Mouse (Mus musculus) ES-CJ7 (cell line): ENCODE results near the gene Apod.
"Not testable (repeated sequence)": the region's sequence is repeated elsewhere in the genome, so short reads cannot be mapped to it uniquely, and the experiment has no call there.

Experiments
- DNase-seq: peaks from one replicate; pipeline ENCODE4 v3.0.0; 2011; ENCODE audit warnings: low read depth, low spot score

Gene Apod

GRCm38 (mm10) chr16:31321501-31321900 lies 6.9 kb upstream of the Apod start:
- DNase-seq: no peak

- no peak for DNase-seq
These were observed 6.3 kb upstream of the Apod start for GRCm38 (mm10) chr16:31320954-31321353.

- not testable (repeated sequence) for DNase-seq
These were observed 5.1 kb upstream of the Apod start for GRCm38 (mm10) chr16:31319723-31320122.

- DNase-seq: no peak
These were observed 4.7 kb upstream of the Apod start for GRCm38 (mm10) chr16:31319316-31319715.

GRCm38 (mm10) chr16:31318418-31318817 lies 3.8 kb upstream of the Apod start:
- no peak for DNase-seq

GRCm38 (mm10) chr16:31316246-31317143 lies 1.9 kb upstream of the Apod start:
- DNase-seq: not testable (repeated sequence)

- DNase-seq: no peak
These were observed 686 bp upstream of the Apod start for GRCm38 (mm10) chr16:31315294-31315693.

- DNase-seq: no peak
These were observed 997 bp downstream of the Apod start for GRCm38 (mm10) chr16:31313611-31314010.

- DNase-seq: no peak
These were observed 2.3 kb downstream of the Apod start for GRCm38 (mm10) chr16:31312296-31312695.

- no peak for DNase-seq
These were observed 9.2 kb downstream of the Apod start for GRCm38 (mm10) chr16:31305199-31305919.

GRCm38 (mm10) chr16:31303276-31303675 lies 11.3 kb downstream of the Apod start:
- DNase-seq: peak; percentile 76

- DNase-seq: peak; percentile 90
These were observed 13.6 kb downstream of the Apod start for GRCm38 (mm10) chr16:31300883-31301532.

- peak; percentile 73 for DNase-seq
These were observed 14.1 kb downstream of the Apod start for GRCm38 (mm10) chr16:31300467-31300866.

- peak; percentile 91 for DNase-seq
These were observed 14.7 kb downstream of the Apod start for GRCm38 (mm10) chr16:31299960-31300353.

- DNase-seq: peak; percentile 68
These were observed 15.2 kb downstream of the Apod start for GRCm38 (mm10) chr16:31299164-31299959.

GRCm38 (mm10) chr16:31297113-31297512 lies 17.5 kb downstream of the Apod start:
- DNase-seq: no peak

- DNase-seq: no peak
These were observed 20.8 kb downstream of the Apod start for GRCm38 (mm10) chr16:31293761-31294160.

GRCm38 (mm10) chr16:31290751-31291365 lies 23.8 kb downstream of the Apod start:
- no peak for DNase-seq

- no peak for DNase-seq
These were observed 24.3 kb downstream of the Apod start for GRCm38 (mm10) chr16:31290281-31290680.

- DNase-seq: no peak
These were observed 26.9 kb downstream of the Apod start for GRCm38 (mm10) chr16:31287712-31288111.
